Mouse (Mus musculus): Measurements from ENCODE around the gene Dnmt1.

- no peak for TF ChIP-seq GATA1 (IDR thresholded peaks at IDR 0.05; ENCODE audit: borderline replicate concordance, low read length)
- no peak for TF ChIP-seq FLI1 (IDR thresholded peaks at IDR 0.05; ENCODE audit: low read length)
Observed at GRCm38 (mm10) chr9:20887191-20887590, 72.5 kb downstream of the Dnmt1 start.

Data from megakaryocyte, embryonic 14.5 days (primary cell).